Comparison of ENCODE assay signal across 27 mouse cellular contexts in the genomic region with DNA sequence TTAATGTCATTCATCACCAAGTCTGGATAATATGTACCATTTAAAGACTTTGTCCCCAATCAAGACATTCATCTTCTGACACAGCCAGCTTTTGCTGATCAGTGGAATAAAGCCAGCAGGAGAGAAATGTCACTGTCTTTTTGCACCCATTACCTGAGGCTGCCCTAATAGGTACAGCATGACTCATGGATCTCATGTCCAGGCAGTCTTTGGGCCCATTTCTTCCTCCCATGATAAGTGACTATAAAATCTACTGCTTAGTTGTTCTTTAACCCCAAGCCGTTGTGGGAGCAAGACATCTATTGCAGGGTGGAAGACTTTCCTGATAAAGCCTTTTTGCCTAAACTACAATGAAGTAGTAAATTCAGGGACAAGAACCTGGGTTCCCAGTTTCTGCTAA.
"Had no signal": no experiment of that assay in that cellular context is flagged by ENCODE, and none has a peak within 500 bp of the region (broad histone marks: within the 10 kb centered on the region; RNA-seq: fewer than 3 reads in every experiment).

No protein-coding gene starts in this region.

- H3K9ac ChIP-seq: heart, embryonic 13.5 days; heart, embryonic 15.5 days; hindbrain, embryonic 12.5 days; hindbrain, embryonic 14.5 days; limb, embryonic 12.5 days; liver, embryonic 13.5 days had no signal

- ATAC-seq: hindbrain, embryonic 16.5 days; inflammation-experienced regulatory T-cells, adult 6 months had no signal

- H3K27ac ChIP-seq: heart, adult 2 months; heart, embryonic 13.5 days; heart, embryonic 15.5 days; hindbrain, embryonic 10.5 days; hindbrain, embryonic 12.5 days; hindbrain, embryonic 14.5 days; layer of hippocampus, adult 2 months; left cerebral cortex, adult 2 months; limb, embryonic 10.5 days; limb, embryonic 12.5 days; liver, embryonic 13.5 days had no signal

- H3K36me3 ChIP-seq: heart, embryonic 13.5 days; heart, embryonic 15.5 days; hindbrain, embryonic 10.5 days; hindbrain, embryonic 12.5 days; limb, embryonic 10.5 days; limb, embryonic 12.5 days; liver, embryonic 13.5 days had no signal

- H3K4me2 ChIP-seq: heart, embryonic 11.5 days; heart, embryonic 13.5 days; heart, embryonic 15.5 days; hindbrain, embryonic 12.5 days; hindbrain, embryonic 14.5 days; limb, embryonic 12.5 days; liver, embryonic 11.5 days; liver, embryonic 13.5 days had no signal

- H3K27me3 ChIP-seq: heart, embryonic 13.5 days; heart, embryonic 15.5 days; hindbrain, embryonic 12.5 days; limb, embryonic 12.5 days; liver, embryonic 13.5 days had no signal

- H3K4me1 ChIP-seq: heart, embryonic 13.5 days; hindbrain, embryonic 10.5 days; limb, embryonic 12.5 days; liver, embryonic 13.5 days had no signal

- H3K4me3 ChIP-seq: heart, adult 2 months; heart, embryonic 13.5 days; heart, embryonic 15.5 days; hindbrain, embryonic 10.5 days; hindbrain, embryonic 12.5 days; layer of hippocampus, adult 2 months; left cerebral cortex, adult 2 months; limb, embryonic 10.5 days; limb, embryonic 12.5 days; liver, embryonic 13.5 days had no signal

- DNase-seq: gastrocnemius, postnatal 14 days; gastrocnemius, postnatal 36 days; heart, adult 11 months; heart, adult 2 months; heart, postnatal 14 days; heart, postnatal 36 days; kidney, adult 11 months; kidney, adult 2 months; kidney, adult 9 months; kidney, postnatal 10 days; kidney, postnatal 25 days; kidney, postnatal 4 days; liver; liver, embryonic 13.5 days had no signal

- H3K9me3 ChIP-seq: heart, embryonic 13.5 days; heart, embryonic 15.5 days; hindbrain, embryonic 10.5 days; hindbrain, embryonic 12.5 days; limb, embryonic 10.5 days; limb, embryonic 12.5 days; liver, embryonic 13.5 days had no signal
